Mouse (Mus musculus): ENCODE results near the gene Rgs7bp. TPM values are rescaled to one million over a fixed set of nuclear protein-coding genes. Genes with fewer than 3 reads are reported as not detected.
A peak's percentile ranks its signal among the peaks of the same experiment; 100 is the strongest.

Gene Rgs7bp
- total RNA-seq, 4 experiments from 2014 or later, result 5.1 to 6.3 (median 5.9) TPM

DNA sequence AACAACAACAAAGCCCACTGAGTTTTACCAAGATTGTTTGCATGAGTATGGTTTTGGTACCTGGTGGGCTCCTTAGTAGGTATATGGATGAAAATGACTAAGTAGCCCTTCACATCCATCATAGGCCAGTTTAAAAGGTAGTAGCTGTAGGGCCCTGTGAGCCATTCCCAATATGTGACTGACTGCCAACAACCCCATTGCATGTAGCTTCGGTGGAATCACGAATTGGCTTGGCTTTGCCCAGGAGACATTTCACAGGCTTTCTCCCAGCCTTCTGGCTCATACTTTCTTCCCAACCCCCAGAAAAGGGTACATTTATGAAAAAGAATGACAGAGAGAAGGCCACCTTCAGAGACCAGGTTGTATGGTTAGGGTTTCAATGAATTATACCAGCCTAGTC is 45.8 kb downstream of the Rgs7bp start:
- no peak for DNase-seq (ENCODE audit: low spot score)

DNA sequence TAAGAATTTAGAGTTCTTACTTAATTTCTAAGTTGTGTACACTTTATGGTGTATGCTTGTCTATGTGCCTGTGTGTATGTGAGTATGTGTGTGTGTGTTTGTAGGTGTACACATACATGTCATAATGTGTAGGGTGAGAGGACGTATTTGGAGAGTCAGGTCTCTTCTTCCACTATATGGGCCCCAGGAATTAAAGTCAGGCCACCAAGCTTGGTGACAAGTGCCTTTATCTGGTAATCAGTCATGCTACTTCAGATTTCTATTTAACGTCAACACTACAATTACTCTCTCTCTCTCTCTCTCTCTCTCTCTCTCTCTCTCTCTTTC is 51.9 kb downstream of the Rgs7bp start:
- no peak for DNase-seq (ENCODE audit: low spot score)

DNA sequence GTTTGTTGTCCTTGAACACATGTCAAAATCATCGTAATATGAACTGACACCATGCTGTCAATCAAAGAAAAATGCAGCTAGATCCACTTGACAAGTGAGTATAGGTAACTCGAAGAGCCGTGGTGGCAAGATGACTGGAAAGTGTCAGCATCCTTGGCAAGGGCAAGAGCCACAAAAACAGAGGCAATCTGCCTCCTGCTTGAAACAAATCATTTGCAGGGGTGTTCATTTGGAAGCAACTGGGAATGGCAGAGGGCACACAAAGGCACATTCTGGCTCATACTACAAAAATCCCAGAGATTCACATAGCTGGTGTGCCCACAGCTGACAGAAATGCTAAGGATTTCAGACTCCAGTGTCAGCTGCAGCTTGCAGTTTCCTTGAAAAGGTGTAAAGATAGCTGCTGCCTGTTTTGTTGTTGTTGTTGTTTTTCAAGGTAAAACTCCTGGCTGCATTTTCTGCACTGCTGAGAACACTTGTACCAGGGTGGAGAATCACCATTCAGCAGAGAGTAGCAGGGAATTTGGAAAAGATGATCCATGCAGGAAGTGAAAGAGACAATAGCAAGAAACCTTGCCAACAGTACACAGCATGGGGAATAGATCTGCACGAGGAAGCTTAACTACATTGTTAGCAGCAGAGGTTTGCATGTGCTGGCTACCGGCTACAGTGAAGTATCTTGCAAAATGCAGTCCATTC is 52.4 kb downstream of the Rgs7bp start:
- no peak for DNase-seq (ENCODE audit: low spot score)

DNA sequence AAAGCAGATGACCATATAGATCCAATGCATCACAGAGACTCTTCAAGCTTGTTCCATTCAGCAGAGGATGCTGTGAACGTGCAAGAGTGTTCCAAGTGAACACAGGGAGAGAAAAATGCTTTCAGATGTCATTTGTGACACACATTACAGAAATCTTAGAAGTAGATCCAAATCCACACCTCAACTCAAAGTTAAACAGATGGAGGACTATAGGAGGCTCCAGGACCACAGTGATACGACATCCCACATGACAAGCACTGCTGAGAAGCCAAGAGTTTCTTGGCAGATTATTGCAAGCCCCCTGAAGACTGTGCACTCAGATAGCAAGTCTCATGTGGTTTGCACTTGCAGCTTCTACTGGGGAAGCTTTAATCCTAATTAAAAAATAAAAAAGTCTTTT is 53.0 kb downstream of the Rgs7bp start:
- no peak for DNase-seq (ENCODE audit: low spot score)

DNA sequence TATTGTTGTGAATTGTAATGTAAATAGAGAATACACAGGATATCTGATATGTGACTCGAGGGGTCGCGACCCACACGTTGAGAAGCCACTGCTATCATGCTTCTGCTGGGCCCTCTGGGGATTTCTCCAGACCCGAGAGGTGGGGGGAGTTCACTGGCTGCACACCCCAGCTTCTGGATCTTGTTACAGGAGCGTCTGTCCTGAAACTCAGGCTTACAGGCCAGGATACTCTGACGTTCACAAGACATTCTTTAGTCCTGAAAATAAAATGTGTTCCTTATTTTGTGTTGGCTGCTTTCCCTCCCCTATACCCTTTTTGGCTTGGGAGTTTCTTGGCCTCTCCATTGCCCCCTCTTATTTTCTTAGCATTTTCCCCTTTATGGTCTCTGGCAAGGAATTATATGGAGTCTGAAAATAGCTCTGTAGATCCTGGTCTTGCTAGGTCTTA is 65.9 kb downstream of the Rgs7bp start:
- DNase-seq (ENCODE audit: low spot score), result no peak

DNA sequence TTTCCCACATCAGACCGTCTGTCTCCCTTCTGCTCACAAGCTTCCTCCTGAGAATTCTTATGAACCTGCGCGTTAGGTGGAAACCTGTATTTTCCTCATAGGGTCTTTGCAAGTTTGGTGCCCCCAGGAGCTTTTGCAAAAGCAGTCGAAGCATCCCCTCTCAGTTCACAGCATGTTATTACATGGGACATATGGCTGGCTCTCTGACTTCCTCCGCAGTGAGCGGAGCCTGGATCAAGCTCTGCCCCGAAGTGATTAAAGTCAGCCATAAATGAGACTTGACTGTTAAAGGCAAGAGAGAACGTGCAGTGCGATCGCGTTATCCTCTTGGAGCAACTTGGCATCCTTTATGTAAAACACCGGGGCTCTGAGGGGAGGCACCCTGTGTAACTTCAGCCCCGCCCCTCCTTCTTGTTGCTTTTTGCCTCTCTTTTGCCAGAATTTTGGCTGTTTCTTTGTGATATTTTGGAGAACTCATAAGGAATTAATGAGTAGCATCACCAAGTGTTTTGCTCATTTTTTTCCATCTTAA is 66.7 kb downstream of the Rgs7bp start:
- no peak for DNase-seq (ENCODE audit: low spot score)

DNA sequence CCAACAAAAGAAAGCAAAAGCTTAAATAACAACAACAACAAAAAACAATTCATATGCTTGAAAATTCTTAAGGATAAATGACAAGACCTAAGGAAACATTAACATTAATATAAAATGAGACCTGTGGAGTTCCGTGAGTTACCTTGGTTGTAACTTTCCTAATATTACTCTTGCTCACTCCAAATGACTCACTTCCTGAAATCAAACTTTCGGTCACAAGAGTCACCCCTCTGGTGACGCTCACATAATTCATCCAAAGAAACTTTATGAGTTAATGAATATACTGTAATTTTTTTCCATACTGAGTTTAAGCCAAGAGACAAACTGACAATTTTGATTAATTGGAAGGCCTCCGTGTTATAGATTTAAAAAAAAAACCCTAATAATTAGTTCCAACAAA is 69.0 kb downstream of the Rgs7bp start:
- DNase-seq (ENCODE audit: low spot score), result no peak

DNA sequence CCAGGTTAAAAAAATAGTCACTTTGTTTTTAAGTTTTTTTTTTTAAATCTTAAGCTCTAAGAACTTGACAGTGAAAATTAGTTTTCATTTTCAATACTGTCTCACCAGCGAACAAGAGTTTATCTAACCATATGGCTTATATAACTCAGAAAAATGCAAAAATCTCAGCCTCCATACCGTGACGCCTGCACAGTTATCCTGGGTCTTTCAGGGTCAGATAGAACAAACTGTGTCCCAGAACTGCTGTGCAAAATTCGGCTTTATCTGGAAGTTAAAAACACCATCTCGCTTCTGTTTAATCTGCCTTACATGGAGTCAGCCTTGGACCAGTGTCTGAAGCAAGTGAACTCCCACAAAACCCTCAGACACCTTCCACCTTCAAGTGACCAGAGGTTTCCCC is 70.7 kb downstream of the Rgs7bp start:
- DNase-seq (ENCODE audit: low spot score), result no peak

DNA sequence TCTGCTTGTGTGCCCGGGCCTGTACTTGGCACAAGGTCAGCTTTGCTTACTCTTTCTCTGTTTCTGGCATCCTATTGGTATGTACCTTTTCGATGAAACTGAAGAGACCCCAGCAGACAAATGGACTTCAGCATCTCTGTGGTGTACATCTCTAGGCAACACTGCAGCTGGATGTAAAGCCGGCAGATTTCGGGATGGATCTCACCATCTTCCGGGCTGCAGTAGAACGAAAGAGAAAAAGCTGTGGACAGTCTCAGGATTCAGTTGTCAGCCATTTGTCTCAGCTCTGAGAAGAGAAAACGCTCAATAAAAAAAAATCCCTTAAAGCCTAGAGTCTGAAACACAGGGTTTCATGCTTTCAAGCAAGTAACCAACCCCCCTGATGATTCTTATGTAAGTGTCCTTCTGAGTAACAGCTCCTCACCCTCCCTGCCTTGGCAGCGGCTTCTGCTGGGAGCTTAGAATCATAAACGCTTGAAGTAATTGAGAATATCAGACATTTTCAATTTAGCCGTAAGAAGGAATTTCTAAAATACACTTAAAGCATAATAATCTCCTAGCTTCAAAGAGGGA is 71.9 kb downstream of the Rgs7bp start:
- DNase-seq (ENCODE audit: low spot score), result no peak

DNA sequence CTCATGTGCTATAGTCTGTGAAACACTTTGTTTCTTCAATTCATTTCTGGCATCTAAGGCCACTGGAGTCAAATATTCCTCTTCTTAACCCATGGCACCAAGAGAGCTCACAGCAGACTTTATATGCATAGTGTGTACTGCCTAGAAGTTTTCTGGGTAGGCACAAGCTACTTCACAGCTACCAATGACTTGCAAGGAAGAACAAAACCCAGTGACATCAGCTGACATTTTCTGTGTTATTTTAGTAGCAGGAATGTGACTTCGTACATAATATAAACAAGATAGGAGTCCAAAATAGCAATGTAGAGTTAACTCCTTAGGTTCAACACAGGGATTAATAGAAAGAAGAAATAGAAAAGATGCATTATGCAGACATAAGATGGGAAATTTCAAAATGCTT is 76.6 kb downstream of the Rgs7bp start:
- DNase-seq (ENCODE audit: low spot score), result no peak

DNA sequence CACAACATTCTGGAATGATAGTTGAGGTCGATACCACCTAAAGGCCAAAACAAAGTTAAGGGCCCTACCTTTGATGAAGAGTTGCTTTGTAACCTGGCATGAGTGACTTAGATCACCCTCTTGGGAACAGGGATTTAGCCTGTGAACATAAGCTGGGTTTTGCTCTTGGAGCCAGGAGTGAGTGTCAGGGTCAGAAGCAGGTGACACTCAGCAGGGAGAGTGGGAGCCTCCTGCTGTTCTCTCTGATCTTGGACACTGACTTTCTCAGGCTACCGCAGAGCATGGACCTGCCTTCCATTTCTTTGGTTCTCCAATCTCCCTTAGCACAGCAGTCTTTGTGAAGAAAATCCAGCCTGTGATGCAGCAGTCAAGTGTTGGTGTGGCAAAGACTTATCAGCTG is 87.2 kb downstream of the Rgs7bp start:
- DNase-seq (ENCODE audit: low spot score), result no peak

DNA sequence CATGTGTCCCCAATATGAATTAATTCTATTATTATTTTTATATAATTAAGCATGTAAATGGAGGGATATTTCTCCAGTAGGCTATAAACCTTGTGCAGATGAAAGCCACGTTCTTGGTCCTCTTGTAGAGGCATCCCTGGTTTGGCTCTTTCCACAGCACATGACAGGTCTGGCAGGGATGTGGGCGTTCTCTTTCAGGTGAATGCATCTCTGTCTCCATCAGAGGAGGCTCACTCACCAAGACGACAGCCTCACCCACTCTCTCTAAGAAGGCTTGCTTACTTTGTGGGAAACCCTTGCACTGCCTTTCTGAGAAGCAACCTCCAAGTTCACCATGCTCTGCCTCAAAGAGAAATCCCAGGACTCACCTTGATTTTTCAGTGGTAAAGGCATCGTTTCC is 91.0 kb downstream of the Rgs7bp start:
- DNase-seq (ENCODE audit: low spot score), result no peak

DNA sequence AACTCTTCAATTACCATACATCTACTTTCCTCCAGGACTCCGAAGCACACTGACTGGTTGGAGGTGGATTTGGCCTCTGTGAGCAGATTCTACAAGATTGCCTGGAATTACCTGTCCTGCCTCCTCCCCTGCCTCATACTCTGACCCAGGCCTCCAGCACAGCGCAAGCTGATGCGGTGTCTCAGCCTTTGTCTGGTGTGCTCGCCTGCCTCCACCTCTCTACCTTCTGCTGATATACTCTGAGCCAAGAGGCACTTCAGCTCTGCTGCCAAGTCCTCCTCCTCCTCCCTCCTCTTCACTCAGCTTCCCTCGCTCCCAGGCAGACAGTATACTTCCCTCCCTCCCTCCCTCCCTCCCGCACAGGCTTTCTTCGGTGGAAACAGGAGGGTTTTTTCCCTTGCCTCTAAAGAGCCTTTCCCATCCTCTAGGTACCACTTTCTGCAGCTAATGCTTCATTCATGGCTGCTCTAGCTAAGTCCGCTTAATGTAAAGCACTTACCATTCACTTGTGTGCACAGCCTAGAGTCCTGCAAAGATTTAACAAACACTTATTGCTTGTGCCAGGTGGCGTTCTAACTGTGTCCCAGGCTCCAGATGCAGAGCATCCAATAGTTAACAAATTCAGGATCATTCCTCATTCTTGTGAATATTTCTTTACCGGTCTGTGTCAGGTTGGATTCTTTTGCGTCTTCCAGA is 91.9 kb downstream of the Rgs7bp start:
- DNase-seq (ENCODE audit: low spot score), result no peak

DNA sequence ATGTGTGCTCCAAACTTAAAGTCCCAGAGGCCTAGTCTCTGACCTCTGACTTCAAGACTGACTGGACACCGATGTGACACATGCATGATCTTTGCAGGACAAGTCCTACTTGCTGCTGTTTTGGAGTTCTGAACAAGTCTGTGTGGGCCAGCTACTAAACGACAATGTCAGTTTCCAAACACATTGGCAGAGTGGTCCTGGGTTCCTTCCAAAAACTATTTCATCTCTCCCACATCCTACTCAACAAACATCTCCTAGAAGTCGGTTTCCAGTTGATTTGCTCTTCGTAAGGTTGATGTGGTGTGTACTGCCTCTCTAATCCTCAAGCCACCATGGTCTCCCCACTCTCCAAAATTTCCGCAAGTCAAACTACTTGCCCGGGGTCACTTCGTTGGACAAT is 92.6 kb downstream of the Rgs7bp start:
- DNase-seq (ENCODE audit: low spot score), result no peak

DNA sequence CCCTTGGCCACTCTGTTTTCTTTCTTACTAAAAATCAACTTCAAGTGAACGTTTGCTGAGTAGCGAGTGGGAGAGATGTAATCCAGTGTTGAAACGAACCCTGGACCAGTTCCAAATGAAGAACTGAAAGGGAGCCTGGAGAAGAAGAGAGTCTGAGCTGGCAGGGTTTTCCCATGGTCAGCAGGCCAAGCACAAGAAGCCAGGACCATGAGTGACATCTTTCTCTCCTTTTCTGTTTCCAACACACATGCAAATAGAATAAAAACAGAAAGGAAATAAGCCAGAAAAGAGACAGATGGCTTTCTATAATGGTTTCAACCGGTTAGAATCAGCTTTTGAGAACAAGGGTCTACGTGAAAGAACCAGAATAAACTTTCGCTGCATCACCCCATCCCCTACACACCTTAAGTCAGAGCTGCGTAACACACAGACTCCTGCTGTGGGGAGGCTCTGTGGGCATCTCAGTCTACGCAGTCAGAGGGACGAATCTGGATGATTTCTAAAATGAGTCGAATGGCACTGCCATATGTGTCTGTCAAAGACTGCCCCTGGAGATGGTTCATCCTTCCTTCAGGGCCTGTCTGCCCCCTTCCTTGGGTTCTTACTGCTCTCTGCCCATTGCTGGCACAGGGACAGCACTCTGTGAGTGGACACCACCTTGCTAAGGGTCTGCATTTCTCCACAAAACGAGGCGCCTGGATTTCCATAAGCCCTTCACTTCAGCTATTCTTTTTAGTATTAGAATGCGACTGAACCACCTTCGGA is 93.6 kb downstream of the Rgs7bp start:
- no peak for DNase-seq (ENCODE audit: low spot score)

DNA sequence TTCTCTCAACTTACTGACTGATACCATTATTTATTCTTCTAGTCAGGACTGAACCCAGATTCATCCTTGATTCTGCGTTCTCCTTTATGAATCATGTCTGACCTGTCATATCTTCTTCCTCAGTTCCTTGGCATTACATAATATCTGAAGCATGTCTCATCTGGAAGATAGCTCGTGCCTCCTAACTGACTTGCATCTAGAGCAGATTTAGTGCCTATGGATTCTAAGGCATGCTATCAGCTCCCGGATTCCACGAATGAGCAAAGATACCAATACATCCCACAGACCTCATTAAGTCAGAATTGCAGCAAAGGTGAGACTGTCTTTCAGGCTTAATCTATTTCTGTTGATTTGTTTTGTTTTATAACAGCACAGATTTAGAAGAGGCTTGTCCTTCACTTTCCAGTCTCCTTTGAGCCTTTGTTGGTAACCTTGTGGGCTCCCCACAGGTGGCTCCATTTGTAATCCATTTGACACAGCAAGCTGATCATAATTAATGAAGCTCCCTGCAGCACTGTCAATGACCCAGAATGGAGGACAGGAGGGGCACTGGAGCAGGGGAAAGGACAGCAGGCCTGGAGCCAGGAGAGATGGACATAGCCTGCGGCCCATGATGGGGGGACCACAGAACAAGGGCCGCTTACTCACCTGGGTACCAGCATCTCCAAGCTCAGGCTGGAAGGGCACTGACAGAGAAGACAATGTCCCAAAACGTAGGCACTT is 94.4 kb downstream of the Rgs7bp start:
- DNase-seq (ENCODE audit: low spot score), result no peak

DNA sequence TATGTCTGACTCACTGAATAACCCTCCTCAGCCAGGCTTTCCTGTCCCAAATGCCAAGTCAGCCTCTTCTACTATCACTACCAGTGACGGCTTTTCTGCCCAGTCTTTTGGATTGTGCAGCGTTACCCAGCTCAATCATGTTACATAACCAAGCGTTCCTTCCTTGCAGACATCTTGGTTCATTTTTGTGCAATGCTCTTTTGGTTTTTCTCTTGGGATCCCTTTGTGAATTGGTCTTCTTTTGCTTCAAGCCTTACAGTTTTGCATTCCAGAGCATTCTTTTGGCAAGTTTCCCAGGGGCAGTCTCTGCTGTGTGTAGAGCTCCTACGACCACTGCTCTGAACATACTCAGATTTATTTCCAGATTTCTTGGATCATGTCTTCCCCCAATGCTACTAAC is 95.0 kb downstream of the Rgs7bp start:
- DNase-seq (ENCODE audit: low spot score), result no peak

DNA sequence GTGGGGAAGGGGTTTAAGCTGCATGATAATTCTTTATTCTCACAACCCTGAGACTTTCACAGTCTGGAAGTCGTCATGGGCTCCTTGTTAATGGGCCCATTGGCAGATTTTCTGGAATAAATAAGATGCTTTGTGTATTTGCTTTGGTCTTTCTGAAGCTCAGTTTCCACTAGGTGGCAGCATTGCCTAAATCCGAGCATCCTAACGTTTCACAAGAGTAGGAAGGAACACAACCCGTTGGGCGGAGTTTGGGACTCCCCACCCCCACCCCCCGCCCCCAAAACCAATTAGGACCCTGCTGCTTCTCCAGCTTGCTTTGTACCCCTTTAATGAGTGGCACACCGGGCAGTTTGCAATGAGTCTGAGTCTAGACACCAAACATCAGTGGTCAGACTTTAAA is 106.8 kb downstream of the Rgs7bp start:
- DNase-seq (ENCODE audit: low spot score), result peak; percentile 75

DNA sequence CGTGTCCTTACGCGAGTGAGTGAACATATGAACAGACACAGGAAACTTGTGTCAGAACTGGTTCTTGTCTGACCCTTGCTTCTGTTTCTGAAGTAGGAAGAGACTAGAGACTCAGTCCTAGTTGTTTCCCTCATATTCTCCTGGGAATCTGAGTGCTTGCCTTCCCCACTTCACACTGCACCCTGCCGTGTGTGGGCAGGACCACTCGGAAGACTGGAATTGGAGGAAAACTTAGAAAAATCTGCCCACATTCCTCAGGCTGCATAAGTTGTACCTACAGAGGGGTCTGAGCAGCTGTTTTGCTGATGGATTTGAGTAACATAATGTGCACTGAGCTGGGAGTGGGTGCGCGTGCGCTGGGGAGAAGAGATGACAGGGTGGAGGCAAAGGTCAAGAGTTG is 114.2 kb downstream of the Rgs7bp start:
- DNase-seq (ENCODE audit: low spot score), result no peak

DNA sequence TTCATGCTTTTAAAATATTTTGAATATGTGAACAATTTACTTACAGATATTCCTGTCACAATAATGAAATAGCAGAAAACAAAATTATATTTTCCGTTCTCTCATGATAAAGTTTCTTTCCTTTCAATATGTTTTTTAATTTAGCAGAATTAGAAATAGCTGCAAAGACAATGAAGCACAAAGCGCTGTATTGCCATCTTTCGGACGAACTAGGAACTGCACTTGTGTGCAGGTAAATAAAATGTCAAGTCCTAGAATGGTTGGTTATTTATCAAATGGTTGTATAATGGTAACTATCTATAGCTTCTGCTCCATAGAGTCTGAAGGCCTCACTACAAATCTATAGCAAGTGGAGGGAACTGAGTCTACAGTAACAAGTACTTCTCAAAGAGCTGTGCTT is 114.9 kb downstream of the Rgs7bp start:
- peak; percentile 60 for DNase-seq (ENCODE audit: low spot score)

DNA sequence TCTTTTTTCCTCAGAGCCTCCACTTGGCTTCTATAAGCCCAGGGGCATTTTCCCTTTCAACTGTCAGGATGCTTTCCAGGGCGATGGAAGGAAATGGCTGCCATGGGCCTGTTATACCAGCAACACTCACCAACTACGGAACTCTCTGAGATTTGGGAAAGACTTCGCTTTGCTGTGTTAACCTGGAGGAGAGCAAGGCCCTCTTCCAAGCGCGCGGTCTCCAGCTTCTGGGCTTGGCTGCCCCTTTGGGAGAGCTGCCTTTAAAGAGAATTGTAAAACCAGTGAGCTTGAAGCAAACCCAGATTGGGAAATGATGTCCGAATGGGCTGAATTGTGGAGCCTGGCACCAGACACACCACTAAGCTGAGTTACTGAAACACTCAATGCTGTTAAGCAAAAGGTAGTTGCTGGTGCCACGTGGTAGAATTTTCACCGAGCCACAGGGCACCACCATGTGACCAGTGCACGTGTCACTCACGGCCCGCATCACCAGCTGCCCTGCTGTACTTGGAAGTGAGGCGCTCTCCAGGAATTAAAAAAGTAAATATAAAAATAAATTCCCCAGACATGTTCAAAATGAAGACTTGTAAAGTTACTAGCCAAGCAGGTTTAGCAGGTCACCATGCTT is 115.7 kb downstream of the Rgs7bp start:
- no peak for DNase-seq (ENCODE audit: low spot score)
